Mouse (Mus musculus) stomach, embryonic 16.5 days (tissue): Measurements from ENCODE around the gene Dph2. TPM values are rescaled to one million over a fixed set of nuclear protein-coding genes. Genes with fewer than 3 reads are reported as not detected.
A peak's percentile ranks its signal among the peaks of the same experiment; 100 is the strongest.

Source experiments
- ATAC-seq: fragments of 200-750 bp; cut with Nextera tagmentation; 2 replicates; pipeline ENCODE4 v1.8.0; 2017; ENCODE audit warnings: moderate number of reproducible peaks, moderate TSS enrichment; ENCODE audit not compliant: insufficient read depth, low FRiP score
- H3K27ac ChIP-seq: fragments of 300-500 bp; sonication (generic); 2 replicates; pipeline ENCODE4 v1.5.1; 2014; ENCODE audit warnings: low read length
- H3K27me3 ChIP-seq: fragments of 300-500 bp; sonication (generic); 2 replicates; pipeline ENCODE4 v1.6.1; 2014; ENCODE audit warnings: low read length, control low read depth, mixed read lengths; ENCODE audit not compliant: control insufficient read depth, insufficient read depth
- H3K36me3 ChIP-seq: fragments of 300-500 bp; sonication (generic); 2 replicates; pipeline ENCODE4 v1.6.1; 2014; ENCODE audit warnings: low read length; ENCODE audit not compliant: control insufficient read depth, insufficient read depth
- H3K4me1 ChIP-seq: fragments of 300-500 bp; sonication (generic); 2 replicates; pipeline ENCODE4 v1.6.1; 2014; ENCODE audit warnings: low read length, control low read depth, mixed read lengths; ENCODE audit not compliant: control insufficient read depth, insufficient read depth
- H3K4me2 ChIP-seq: fragments of 300-500 bp; sonication (generic); 2 replicates; pipeline ENCODE4 v1.6.1; 2014; ENCODE audit warnings: low read depth, low read length, mixed read lengths
- H3K4me3 ChIP-seq: fragments of 300-500 bp; sonication (generic); replicated peaks from 2 replicates; pipeline ENCODE4 v1.5.1; 2014; ENCODE audit warnings: mild to moderate bottlenecking, low read length
- H3K9ac ChIP-seq: fragments of 300-500 bp; sonication (generic); 2 replicates; pipeline ENCODE4 v1.6.1; 2014; ENCODE audit warnings: low read length
- H3K9me3 ChIP-seq: fragments of 300-500 bp; sonication (generic); replicated peaks from 2 replicates; pipeline ENCODE4 v1.6.1; 2016; ENCODE audit warnings: low read length, control low read depth; ENCODE audit not compliant: control insufficient read depth
- WGBS: fragments of 180-500 bp; shearing (Covaris S2); extraction: QIAGEN DNeasy Blood & Tissue Kit; methylation state at CpG from one replicate; pipeline ENCODE4 v1.1.7; 2014; 5-methylcytosine and 5-hydroxymethylcytosine counted together
- polyA plus RNA-seq: library from polyadenylated mRNA; unstranded; fragments of >200 nt; fragmentation: Nextera tagmentation; extraction: Ambion mirVana; gene quantifications from 2 replicates; pipeline ENCODE4 v1.2.1, GENCODE M21; 2015

Gene Dph2
- polyA plus RNA-seq, 1 experiment from 2014 or later, result 19.4 TPM

- Histone ChIP-seq H3K9ac (no peak overlapping the region), H3K9me3 (no peaks in the 10 kb centered on the region), H3K4me1 (no peaks in the 10 kb centered on the region), H3K4me3 (no peak overlapping the region), H3K36me3 (peaks cover 33% of the 10 kb centered on the region), H3K4me2 (no peak overlapping the region), H3K27ac (no peak overlapping the region), H3K27me3 (no peaks in the 10 kb centered on the region)
- WGBS, result 80% methylated on average over 3 of the region's 3 CpGs
- ATAC-seq, result no peak
Measured at GRCm38 (mm10) chr4:117898111-117898510, 6.3 kb upstream of the Dph2 start.

DNA sequence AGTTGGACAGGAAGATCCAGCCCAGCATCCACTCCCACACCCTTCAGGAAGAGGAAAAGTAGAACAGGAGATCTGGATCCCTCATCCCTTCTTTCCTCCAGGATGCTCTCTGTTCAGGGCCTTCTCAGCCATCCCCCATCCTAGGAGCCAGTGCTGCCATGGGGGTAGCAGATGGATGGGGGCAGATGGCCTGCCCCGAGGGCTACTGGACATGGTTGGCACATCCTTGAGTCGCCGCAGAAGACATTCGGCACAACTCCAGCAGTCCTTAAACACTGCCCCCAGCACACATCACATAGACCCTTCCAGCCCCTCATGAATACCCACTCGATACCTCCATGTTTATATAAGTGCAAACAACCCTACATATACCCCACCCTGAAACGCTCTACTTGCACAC, 4.2 kb upstream of the Dph2 start:
- H3K36me3 ChIP-seq, result peaks cover 24% of the 10 kb centered on the region; the same call in 1 of the 2 replicates
- no peak overlapping the region for H3K9ac ChIP-seq
- H3K4me1 ChIP-seq, result peaks cover 3% of the 10 kb centered on the region
- 93% methylated on average over 6 of the region's 6 CpGs for WGBS
- H3K9me3 ChIP-seq, result no peaks in the 10 kb centered on the region
- H3K4me2 ChIP-seq, result no peak overlapping the region
- no peak for ATAC-seq
- no peak overlapping the region for H3K27ac ChIP-seq
- H3K4me3 ChIP-seq, result no peak overlapping the region
- no peaks in the 10 kb centered on the region for H3K27me3 ChIP-seq

DNA sequence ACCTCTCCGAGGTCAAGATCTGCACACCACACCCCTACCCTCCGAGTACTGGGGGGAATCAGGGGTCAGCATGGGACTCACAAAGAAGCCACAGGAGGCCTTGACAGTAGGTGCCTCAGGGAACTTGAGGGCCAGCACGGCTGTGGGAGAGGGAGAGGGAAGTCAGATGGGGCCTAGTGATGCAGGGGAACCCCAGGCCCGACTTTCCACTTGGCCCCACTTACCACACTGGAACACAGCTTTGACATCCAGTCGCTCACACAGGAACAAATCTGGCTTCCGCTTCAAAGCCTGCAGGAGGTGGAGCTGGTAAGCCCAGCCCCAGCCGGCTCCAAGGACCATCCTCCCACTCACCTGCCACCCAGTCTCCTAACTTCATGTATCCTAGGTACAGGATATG, 3.5 kb upstream of the Dph2 start:
- Histone ChIP-seq H3K4me2 (no peak overlapping the region), H3K27ac (no peak overlapping the region), H3K4me3 (no peak overlapping the region), H3K27me3 (no peaks in the 10 kb centered on the region), H3K36me3 (peaks cover 17% of the 10 kb centered on the region; the same call in 1 of the 2 replicates), H3K9me3 (no peaks in the 10 kb centered on the region), H3K9ac (no peak overlapping the region), H3K4me1 (peaks cover 7% of the 10 kb centered on the region)
- ATAC-seq, result no peak
- 79% methylated on average over 7 of the region's 7 CpGs for WGBS

DNA sequence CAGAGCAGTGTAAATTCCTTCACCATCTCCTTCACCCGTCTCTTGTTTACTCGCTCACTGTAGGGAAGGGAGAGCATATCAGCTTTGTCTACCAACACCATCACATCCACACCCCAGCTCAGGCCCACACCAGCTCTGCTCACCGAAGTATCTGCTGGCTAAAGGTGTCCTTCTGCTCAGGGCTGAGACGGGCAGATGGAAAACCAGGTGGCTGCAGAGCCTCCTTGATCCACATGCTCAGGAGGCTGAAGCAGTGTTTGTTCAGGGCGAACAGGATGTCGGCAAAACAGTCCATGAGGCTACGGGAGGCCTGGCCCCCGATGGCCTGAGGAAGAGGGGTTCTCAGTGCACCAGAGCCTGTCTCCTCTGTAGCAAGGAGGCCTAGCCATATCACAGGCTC, 2.8 kb upstream of the Dph2 start:
- Histone ChIP-seq H3K27ac (no peak overlapping the region), H3K4me2 (no peak overlapping the region), H3K9ac (no peak overlapping the region), H3K4me3 (no peak overlapping the region), H3K4me1 (peaks cover 7% of the 10 kb centered on the region), H3K36me3 (peaks cover 14% of the 10 kb centered on the region; the same call in 1 of the 2 replicates), H3K9me3 (no peaks in the 10 kb centered on the region), H3K27me3 (no peaks in the 10 kb centered on the region)
- ATAC-seq, result no peak
- 80% methylated on average over 8 of the region's 8 CpGs for WGBS

- Histone ChIP-seq H3K36me3 (peaks cover 7% of the 10 kb centered on the region; the same call in 1 of the 2 replicates), H3K27ac (no peak overlapping the region), H3K4me2 (no peak overlapping the region), H3K27me3 (no peaks in the 10 kb centered on the region), H3K9ac (no peak overlapping the region), H3K9me3 (no peaks in the 10 kb centered on the region), H3K4me3 (no peak overlapping the region), H3K4me1 (peaks cover 7% of the 10 kb centered on the region)
- 17% methylated on average over 9 of the region's 9 CpGs for WGBS
- no peak for ATAC-seq
Measured at GRCm38 (mm10) chr4:117893376-117893775, 1.5 kb upstream of the Dph2 start.

- Histone ChIP-seq H3K4me3 (peak overlapping the region; percentile 87; the same call in 1 of the 2 replicates), H3K27ac (no peak overlapping the region), H3K9ac (no peak overlapping the region)
Measured at GRCm38 (mm10) chr4:117890750-117891149, 1.1 kb downstream of the Dph2 start.

DNA sequence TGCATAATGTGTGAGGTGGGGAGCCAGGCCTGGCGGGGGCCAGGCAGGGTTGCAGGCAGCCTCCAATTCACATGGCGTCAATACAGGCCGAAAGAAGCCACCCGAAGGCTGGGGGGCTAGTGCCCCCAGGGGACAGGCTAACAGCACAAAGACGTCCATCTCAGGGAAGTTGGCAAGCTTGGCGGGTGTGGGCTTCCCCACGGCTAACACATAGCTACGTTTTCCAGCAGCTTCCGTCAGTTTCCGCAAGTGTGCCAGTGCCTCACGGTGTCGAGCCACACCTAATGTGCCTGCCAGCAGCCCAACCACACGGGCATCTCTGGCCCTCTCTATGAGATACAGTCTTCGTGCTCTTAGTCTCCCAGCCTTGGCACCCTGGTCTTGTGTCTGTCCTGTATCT, 1.8 kb downstream of the Dph2 start:
- no peak overlapping the region for H3K4me2 ChIP-seq
- no peak overlapping the region for H3K27ac ChIP-seq
- H3K9me3 ChIP-seq, result no peaks in the 10 kb centered on the region
- H3K9ac ChIP-seq, result no peak overlapping the region
- peaks cover 5% of the 10 kb centered on the region for H3K36me3 ChIP-seq
- ATAC-seq, result no peak
- H3K4me1 ChIP-seq, result peaks cover 17% of the 10 kb centered on the region
- 94% methylated on average over 14 of the region's 14 CpGs for WGBS
- no peaks in the 10 kb centered on the region for H3K27me3 ChIP-seq
- H3K4me3 ChIP-seq, result no peak overlapping the region

More at GRCm38 (mm10) chr4:117890750-117891149, 1.1 kb downstream of the Dph2 start:
- Histone ChIP-seq H3K9me3 (no peaks in the 10 kb centered on the region), H3K36me3 (peaks cover 2% of the 10 kb centered on the region; the same call in 1 of the 2 replicates), H3K27me3 (no peaks in the 10 kb centered on the region), H3K4me1 (peaks cover 17% of the 10 kb centered on the region), H3K4me2 (peak overlapping the region; percentile 77; the same call in 1 of the 2 replicates)
- ATAC-seq, result no peak
- 89% methylated on average over 8 of the region's 8 CpGs for WGBS

DNA sequence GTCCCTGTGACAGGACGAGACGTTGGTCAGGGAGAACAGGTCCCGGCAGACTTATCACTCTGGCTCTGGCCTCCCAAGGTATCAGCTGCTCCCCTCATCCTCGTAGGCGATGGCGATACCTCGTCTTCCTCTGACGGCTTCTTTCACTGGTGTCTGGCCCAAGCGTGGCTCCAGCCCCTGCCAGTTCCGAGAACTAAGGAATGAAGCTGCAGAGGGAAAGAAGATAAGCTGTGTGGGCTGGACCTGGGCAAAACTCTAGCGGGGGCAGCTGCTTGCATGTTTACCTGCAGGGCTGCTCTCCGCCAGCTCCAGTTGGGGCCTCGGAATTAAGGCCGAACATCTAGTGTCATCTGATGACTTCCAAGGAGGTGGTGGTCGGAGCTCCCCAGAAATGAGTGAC, 2.4 kb downstream of the Dph2 start:
- Histone ChIP-seq H3K4me2 (no peak overlapping the region), H3K27me3 (no peaks in the 10 kb centered on the region), H3K4me3 (no peak overlapping the region), H3K27ac (no peak overlapping the region), H3K36me3 (peaks cover 10% of the 10 kb centered on the region), H3K9me3 (no peaks in the 10 kb centered on the region), H3K4me1 (peaks cover 18% of the 10 kb centered on the region), H3K9ac (no peak overlapping the region)
- no peak for ATAC-seq
- WGBS, result 89% methylated on average over 15 of the region's 15 CpGs

DNA sequence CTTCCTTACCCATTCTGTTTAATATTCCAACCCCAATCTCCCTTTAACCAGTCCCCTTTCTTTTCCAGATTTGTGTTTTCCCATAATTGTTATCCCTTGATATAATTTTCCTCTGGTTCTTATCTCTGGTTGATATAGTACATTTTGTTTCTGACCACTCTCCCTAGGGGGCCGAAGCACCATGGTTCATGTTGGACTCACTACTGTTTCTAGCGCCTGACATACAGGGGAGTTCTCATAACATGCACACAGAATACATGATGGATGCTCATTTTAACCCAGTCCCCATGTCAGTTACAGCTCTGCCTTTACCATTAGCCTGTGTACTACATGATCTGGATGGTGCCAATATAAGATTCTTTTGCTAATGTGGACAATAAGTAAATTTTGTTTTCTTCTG, 3.9 kb downstream of the Dph2 start:
- ATAC-seq, result no peak
- Histone ChIP-seq H3K27me3 (no peaks in the 10 kb centered on the region), H3K9ac (peak overlapping the region; percentile 36), H3K36me3 (peaks cover 13% of the 10 kb centered on the region), H3K27ac (no peak overlapping the region), H3K9me3 (no peaks in the 10 kb centered on the region), H3K4me1 (peaks cover 29% of the 10 kb centered on the region), H3K4me2 (peak overlapping the region; percentile 74), H3K4me3 (no peak overlapping the region)
- WGBS, result 63% methylated on average over 2 of the region's 2 CpGs
